Mouse (Mus musculus) 3T3-L1 (cell line): ENCODE measurements around the gene Eef1akmt2.

ENCODE experiments used
- DNase-seq: peaks from one replicate; pipeline ENCODE4 v3.0.0-alpha.2; 2015; ENCODE audit warnings: low read depth, low spot score

Gene Eef1akmt2

DNA sequence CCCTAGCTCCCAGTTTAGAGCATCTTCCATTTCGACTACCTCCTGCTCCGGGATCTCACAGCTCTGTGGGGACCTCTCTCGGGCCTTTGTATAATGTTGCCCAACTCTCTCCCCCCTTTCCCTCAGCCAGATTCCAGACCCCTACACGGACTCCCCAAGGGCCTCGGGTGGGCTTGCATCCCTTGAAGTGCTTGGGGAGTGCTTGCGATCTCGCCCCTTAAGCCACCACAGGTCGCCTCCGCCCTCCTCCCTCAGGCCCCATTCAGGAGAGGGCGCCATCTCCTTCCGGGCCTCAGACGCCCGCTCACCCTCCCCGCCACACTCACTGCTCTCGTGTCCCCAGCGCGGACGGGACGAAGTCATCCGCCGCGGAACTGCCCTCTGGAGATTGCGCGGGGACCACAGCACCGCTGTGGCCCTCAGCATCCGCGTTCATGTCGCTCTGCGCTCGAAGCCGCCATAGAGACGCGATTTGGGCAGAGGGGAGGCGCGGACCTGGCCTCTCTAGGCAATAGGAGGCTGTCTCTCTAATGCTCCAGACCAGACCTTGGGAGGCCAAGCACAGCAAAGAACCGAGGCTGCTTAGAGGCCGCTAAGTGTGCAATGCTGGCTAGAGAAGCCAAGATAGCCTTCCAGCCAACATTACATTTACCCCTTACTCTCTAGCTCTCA is at the start of gene Eef1akmt2:
Gene Eef1akmt2 (minus strand): TSS at position 501 of the 672 bp plus-strand sequence.
- peak; percentile 78 for DNase-seq

DNA sequence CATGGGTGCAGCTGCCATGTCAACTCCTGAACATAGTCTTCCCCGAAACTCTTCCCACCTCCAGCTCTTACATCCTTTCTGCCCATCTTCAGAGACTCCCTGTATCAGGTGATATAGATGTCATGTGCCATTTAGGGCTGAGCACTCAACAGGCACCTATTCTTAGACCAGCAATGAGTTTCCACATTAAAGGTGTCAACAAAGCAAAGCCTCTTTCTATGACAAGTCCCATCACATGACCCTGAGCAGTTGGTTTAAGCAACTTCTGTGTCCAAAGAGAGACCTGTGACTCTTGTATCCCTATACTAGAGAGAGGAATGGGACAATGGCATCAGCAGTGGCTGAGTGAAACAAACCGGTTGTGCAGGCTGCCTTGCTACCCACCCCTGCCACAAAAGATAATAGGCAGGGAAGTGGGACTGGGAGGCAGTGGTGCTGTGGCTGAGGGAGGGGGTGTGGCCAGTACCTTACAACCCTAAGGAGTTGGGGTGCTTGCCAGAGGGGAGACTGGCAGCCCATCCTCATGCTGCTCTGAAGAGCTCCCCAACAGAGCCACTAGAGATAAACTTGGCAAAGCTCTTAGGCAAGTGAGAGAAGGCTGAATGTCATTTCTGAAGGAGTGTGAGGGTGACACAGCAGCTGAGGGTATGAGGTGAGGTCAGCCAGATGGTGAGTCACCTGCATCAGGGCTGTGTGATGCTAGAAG is 48.5 kb upstream of the Eef1akmt2 start:
- no peak for DNase-seq

DNA sequence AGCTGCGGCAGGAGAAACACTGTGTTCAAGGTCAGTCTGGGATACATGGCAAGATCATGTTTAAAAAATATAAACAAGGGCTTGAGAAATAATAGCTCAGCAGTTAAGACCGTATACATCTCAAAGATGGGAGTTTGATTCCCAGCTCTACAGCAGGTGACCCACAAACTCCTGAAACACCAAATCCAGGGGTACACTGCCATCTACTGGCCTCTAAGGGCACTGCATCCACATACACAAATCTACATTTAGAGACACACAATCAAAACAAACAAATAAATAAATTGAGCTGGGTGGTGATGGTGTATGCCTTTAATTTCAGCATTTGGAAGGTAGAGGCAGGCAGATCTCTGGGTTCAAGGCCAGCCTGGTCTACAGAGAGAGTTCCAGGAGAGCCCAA is 45.8 kb upstream of the Eef1akmt2 start:
- DNase-seq: peak; percentile 32

DNA sequence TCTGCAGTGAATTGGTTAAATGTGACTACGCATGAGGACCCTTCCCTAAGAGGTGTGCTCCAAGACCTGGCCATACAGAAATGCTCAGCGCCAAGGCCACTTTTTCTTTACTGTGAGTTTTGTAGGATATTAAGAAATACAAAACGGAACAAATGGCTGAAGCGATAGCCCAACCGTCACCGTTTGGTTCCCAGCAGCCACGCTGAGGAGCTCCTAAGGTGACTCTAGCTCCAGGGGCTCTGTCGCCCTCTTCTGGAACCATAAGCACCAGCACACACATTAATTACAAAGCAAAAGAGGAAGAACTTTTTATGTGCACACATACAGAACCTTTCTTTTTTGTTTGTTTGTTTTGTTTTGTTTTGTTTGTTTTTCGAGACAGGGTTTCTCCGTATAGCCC is 44.8 kb upstream of the Eef1akmt2 start:
- DNase-seq: no peak

DNA sequence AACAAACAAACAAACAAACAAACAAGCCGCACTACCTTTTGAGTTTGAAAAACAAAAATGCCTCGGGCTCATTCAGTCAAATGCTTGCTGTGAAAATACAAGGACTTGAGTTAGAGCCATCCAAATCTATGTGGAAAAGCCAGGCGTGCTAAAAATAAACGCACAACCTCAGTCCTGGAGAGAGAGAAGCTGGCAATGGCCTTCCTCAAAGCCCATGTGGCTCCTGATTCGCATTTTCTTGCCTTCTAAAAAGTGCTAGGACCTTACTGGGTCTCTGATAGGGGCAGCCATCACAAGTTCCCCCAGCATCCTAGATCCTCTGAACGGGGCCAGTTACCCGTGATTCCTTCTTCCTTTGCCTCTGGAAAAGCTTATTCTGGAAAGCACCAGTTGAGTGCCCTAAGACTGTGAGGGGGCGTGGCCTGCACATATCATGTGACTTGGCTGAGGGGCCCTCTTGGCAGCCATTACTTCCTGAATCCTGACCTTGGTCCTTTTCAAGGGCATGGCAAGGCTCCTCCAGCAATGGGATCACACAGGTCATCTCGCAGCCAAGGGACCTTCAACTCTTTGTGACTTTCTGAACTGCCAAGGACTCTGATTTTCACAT is 43.8 kb upstream of the Eef1akmt2 start:
- no peak for DNase-seq

DNA sequence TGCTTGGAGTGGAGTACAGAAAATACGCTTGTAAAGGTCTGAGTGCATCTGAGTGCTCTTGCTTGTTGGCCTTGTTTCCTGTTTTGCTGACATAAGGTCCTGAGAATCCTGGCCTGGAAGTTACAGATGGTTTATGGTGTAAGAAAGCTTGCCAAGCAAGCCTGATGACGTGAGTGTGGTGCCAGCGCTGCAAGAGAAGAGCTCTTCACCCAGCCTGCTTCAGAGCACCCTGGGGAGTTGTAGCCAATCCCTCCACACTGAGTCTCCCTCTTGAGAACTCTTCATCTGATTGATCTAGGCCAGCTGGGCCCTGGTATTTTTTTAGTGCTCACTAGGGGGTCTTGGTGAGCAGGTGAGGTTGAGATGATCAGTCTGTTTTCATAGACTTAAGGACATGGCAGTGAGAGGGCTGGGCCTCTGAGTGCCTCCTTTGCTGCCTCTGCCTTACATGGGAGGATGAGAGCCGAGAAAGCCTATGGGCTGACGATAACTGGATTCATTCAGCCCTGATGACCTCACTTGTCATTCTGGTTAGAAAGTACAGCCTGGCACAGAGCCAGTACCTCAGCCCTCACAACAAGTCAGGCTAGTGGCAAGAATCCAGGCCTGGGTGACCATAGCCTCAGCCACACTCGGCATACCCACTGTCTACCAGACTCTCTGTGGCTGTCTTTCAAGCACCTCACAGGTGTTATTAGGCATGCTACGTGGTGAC is 42.5 kb upstream of the Eef1akmt2 start:
- DNase-seq: peak; percentile 16

DNA sequence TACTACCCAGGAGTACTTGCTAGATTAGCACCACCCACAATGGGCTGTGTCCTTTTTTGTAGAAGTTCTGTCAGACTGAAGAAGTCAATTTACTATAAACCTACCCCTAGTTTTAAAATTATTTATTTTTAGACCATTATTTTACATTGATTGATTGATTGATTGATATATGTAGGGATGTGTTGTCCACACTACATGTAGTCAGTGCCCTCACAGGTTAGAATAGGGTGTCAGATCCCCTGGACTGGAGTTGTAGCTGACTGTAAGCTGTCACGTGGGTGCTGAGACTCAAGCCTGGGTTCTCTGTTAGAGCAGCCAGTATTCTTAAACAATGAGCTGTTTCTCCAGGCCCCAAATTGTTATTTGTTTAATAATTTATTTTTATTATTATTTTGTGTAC is 40.9 kb upstream of the Eef1akmt2 start:
- DNase-seq: no peak

DNA sequence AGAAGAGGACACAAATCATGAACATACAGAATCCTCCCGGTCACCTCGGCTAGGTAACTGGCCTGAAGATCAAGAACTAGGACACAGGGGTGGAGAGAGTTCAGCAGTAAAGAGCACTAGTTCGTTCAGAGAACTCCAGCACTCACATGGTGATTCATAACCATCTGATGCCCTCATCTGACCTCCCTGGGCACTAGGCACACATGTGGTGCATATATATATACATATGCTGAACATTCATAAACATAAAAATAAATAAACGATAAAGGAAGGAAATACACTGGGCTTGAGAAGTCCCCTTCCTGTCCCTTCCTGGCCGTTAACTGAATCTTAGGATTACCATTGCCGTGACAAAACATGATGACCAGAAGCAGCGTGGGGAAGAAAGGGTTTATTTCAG is 40.3 kb upstream of the Eef1akmt2 start:
- DNase-seq: peak; percentile 27

DNA sequence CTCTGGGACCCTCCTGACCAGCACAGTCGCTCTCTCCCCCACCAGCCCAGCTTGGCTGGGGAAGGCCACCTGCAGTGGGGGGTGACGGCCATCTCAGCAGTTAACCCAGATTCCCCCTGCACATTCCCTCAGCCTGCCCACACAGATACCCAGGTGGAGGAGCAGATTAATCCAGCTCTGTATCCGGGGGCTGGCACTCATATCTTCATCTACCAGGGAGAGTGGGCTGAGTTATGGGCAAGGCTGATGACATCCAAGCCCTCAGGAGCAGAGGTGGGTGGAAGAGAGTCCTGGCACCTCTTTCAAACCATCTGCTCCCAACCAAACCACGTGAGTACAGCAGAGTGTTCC is 39.8 kb upstream of the Eef1akmt2 start:
- no peak for DNase-seq

DNA sequence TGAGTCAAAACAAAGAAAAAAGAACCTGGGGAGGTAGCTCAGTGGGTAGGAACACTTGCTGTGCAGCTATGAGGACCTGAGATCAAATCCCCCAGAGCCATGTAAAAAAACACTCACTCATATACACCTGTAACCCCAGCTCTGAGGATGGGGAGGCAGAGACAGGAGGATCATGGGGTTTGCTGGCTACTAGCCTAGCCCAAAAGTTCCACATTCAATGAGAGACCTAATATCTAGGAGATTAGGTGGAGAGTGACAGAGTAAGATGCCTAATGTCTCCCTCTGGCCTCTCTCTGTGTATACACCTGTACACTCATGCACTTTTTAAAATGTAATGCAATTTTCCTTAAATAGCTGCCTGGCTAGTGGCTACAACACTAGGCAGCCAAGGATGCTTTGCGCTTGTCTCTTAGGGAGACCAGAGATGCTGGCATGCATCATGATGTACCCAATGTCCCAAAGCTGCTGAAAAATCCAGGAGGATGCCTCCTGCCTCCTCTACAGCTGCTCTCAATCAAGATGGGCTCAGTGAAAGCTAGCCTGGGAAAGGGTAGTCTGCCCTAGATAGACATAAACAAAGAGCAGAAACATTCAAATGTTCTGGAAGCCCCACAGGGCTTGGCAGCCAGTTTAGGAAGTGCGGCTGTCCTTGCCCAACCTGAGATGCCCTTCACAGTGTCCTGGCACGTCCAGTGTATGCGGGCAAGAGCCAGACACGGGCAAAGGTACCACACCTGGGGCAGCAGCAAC is 39.3 kb upstream of the Eef1akmt2 start:
- DNase-seq: no peak

DNA sequence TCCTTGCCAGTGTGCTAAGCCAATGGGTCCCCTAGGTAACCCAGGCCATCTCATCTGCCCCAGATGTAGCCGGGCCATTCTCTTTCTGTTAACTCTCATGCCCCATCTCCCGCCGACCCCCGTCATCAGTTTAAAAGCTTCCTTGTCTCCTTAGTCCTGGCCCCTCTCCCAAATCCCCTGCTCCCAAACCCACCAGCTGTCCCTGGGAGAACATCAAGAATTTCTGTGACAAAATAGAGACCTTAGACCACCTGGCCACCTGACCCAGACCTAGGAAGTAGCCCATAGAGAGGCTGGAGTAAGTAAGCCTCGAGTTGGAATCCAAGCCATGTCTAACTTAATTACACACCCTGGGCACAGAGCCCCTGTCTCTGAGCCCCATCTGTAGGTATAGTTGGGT is 37.7 kb upstream of the Eef1akmt2 start:
- no peak for DNase-seq

DNA sequence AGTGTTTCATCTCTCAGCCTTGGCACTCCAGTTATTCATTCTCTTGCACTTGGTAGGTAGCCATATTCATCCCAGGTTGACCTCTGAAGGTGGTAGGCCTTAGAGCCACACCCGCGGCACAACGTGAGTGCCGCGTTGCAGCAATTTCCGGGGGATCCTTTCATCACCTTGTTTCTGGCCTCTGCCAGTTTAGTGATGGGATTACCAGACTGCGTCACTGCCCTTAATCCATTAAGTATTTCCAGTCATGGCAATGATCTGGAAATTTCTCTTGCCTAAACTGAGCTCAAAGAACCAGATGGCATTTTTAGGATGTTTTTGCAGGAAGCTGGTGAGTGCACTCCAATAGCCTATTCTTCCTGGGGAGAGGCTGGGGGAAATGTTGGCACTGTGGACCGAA is 37.2 kb upstream of the Eef1akmt2 start:
- no peak for DNase-seq

DNA sequence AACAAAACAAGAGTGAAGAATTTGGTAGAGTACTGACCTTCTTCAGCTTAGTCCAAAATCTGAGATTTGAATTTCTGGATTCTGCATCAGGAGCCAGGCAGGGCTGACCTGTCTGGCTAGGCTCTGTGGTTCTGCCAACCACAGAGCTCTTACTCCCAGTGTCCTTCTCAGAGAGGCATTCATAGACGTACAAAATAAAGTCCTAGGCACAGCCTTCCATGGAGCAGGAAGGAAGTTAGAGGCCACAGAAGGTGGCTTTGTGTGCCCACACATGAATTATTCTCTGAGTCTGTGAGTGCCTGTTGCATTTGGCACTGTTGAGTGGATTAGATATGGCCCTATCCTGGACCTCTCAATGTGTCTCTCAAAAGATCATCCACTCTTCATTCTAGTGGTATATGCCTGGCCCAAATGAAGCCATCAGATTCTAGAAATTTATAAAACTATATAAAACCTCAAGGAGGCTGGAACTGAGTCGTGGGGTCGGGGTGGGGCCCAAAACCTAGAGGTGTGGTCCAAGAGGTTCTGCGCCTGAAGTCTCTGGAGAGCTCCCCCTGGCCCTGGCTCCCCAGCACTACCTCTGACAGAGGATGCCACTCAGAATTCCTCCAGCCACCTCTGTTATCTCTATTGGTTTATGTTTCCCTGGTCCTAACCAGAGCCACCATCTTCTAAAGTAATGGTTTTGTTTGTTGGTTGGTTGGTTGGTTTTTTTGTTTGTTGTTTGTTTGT is 36.2 kb upstream of the Eef1akmt2 start:
- no peak for DNase-seq

DNA sequence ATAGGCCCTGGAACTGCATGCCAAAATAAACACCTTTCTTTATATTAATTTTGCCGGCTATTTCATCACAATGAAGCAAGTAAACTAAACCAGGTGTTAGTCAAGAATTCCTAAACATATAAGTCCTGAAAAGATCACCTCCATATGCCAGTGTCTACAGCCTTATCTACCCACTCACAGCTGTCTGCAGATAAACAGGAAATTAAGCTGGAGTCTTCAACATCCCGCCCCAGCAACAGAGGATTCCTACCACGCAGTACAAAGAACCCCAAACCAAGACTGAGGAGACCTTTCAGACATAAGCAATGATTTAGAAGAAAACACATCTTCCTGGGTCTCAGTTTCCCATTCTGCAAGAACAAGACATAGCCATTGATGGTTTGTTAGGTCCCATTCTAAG is 35.6 kb upstream of the Eef1akmt2 start:
- DNase-seq: no peak

DNA sequence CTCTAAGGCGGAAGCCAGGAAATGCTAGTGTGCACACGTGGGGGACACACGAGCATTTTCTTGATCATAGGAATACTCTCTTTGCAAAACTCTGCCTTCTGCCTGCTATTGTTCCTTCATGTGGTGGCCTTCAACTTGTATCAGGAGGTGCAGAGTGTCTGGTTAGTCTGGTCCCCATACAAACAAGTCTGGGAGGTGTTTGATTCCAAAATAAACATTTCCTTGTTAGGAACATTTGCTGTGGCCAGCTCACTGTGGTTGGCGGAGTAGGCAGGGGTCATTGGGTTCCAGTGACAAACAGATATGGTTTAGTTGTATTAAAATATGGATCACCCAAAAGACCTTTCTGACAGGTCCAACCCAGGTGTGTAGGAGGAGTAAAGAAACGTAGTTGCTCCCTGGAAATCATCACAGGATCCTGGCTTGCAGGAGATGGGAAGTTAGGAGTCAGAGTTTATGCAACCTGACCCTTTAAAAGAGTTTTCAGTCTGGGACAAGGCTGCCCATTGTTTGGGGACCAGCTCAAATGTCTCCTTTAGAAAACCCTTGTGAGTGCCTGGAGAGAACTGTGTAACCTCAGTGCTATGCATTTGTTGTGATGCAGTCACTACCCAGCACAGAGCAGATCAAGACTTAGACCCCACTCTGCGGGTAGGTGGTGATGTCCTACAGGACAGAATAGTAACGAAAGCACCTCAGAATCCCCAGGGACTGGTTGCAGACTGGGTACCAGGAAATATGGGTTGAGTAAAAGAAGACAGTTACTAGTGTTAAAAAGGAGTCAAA is 34.7 kb upstream of the Eef1akmt2 start:
- no peak for DNase-seq

DNA sequence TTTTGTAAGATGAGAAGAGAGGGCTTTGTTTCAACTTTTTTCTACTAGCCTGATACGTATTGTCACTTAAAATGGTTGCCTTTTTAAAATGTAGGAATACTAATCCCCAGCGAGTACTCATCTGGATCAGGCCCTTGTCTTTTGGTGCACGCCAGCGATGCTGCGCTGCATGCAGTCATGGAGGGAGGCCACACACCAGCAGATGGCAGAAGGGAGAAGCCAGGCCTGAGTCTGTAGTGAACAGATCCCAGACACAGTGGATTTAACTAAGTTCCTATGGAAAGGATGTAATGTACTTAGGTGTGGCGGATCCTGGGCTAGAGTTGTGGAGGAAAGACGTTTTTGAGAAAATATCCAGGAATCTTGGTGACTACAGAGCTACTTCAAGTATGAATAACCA is 31.6 kb upstream of the Eef1akmt2 start:
- DNase-seq: no peak

DNA sequence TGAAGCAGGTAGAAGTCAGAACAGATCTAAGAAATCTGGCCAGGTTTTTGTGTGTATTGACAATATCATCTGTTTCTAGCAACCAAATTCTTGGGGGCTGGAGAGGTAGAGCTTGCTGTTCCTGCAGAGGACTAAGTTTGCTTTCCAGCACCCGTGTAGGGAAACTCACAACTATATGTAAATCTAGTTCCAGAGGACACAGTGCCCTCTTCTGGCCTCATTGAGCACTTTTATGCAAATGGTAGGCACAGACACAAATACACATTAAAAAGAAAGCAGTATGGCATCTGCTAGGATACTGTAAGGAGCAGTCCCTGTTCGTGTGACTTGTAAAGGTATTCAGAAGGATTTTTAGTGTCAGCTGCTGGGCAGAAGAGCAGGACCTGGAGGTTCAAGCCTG is 29.9 kb upstream of the Eef1akmt2 start:
- peak; percentile 55 for DNase-seq

DNA sequence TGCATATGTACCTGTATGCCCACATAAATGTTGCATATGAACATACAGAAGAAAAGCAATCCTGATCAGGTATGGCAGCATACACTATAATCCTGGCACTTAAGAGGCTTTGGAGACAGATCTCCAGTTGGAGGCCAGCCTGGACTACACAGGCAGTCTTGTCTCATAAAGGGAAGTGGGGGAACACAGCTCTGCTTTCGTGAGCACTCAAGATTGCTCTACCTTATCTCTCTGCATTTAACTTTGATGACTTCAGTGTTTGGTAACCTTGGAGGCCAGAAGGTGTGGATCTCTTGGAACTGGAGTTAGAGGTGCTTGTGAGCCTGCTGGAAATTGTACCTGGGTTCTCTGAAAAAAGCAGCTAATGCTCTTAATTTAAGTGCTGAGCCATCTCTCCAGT is 27.8 kb upstream of the Eef1akmt2 start:
- no peak for DNase-seq

DNA sequence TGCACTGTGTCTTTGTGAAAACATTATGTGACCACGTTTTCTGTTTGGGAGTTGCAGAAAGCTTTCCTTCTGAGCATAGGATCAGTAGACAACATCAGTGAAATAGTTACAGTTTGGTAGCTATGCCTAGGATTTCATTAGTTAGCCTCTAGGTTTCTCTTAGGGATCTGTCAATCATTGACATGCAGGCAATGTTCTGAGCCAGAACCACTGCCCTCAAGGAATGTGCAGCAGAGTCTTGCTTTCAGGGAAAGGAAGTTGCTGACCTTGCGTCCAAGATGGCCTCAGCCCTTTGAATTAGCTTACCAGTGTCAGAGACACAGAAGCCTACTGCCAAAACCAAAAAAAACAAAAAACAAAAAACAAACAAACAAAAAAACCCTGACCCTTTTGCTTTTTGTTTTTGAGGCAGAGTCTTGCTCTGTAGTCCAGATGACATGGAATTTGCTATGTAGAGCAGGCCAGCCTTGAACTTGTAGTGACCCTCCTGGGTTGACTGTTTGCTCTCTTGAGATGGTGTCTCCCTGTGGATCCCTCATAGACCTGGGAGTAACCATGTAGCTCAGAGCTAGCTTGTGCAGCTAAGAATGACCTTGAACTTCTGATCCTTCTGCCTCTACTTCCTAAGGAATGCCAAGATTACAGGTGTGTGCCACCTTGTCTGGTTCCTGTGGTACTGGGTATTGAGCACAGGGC is 23.1 kb upstream of the Eef1akmt2 start:
- DNase-seq: no peak

DNA sequence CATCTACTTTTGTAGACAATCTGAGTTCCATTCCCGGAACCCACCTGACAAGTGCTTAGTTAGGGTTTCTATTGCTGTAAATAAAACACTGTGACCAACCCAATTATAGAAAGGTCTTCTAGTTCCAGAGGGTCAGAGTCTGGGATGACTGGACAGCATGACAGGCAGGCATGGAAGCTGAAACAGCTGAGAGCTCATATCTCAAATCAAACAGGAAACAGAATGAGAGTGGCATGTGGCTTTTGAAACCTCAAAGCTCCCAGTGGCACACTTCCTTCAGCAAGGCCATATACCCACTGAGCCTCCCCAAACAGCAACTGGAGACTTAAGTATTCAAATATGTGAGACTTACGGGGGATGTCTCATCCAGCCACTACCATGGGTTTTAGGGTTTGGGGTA is 20.6 kb upstream of the Eef1akmt2 start:
- no peak for DNase-seq
